Mouse (Mus musculus) neural tube, embryonic 13.5 days (tissue): ENCODE results near the gene Aanat. TPM values are rescaled to one million over a fixed set of nuclear protein-coding genes. Genes with fewer than 3 reads are reported as not detected.

ENCODE experiments used
- ATAC-seq: fragments of 200-750 bp; cut with Nextera tagmentation; 2 replicates; pipeline ENCODE4 v1.8.0; 2017; ENCODE audit warnings: low read depth, mild to moderate bottlenecking, moderate TSS enrichment, moderate library complexity
- H3K27ac ChIP-seq: fragments of 300-500 bp; sonication (generic); replicated peaks from 2 replicates; pipeline ENCODE4 v1.5.1; 2015; ENCODE audit warnings: moderate library complexity, mild to moderate bottlenecking, inconsistent platforms
- H3K27me3 ChIP-seq: fragments of 300-500 bp; sonication (generic); 2 replicates; pipeline ENCODE4 v1.6.1; 2015; ENCODE audit warnings: mild to moderate bottlenecking, inconsistent platforms
- H3K36me3 ChIP-seq: fragments of 300-500 bp; sonication (generic); 2 replicates; pipeline ENCODE4 v1.6.1; 2015; ENCODE audit warnings: mild to moderate bottlenecking, inconsistent platforms
- H3K4me1 ChIP-seq: fragments of 300-500 bp; sonication (generic); replicated peaks from 2 replicates; pipeline ENCODE4 v1.6.1; 2015; ENCODE audit warnings: inconsistent platforms
- H3K4me2 ChIP-seq: fragments of 300-500 bp; sonication (generic); 2 replicates; pipeline ENCODE4 v1.6.1; 2015; ENCODE audit warnings: inconsistent platforms, mild to moderate bottlenecking, moderate library complexity
- H3K4me3 ChIP-seq: fragments of 300-500 bp; sonication (generic); 2 replicates; pipeline ENCODE4 v1.5.1; 2015; ENCODE audit warnings: mild to moderate bottlenecking, inconsistent platforms
- H3K9ac ChIP-seq: fragments of 300-500 bp; sonication (generic); 2 replicates; pipeline ENCODE4 v1.6.1; 2015; ENCODE audit warnings: moderate library complexity, mild to moderate bottlenecking, inconsistent platforms
- H3K9me3 ChIP-seq: fragments of 300-500 bp; sonication (generic); 2 replicates; pipeline ENCODE4 v1.6.1; 2016; ENCODE audit warnings: inconsistent platforms
- WGBS: fragments of 180-500 bp; shearing (Covaris S2); methylation state at CpG from one replicate; pipeline ENCODE4 v1.1.7; 2015; 5-methylcytosine and 5-hydroxymethylcytosine counted together
- polyA plus RNA-seq: library from polyadenylated mRNA; unstranded; fragments of >200 nt; fragmentation: Nextera tagmentation; extraction: Ambion mirVana; gene quantifications from 2 replicates; pipeline ENCODE4 v1.2.1, GENCODE M21; 2015

Aanat gene
- polyA plus RNA-seq, 1 experiment from 2014 or later, result 0.18 TPM

DNA sequence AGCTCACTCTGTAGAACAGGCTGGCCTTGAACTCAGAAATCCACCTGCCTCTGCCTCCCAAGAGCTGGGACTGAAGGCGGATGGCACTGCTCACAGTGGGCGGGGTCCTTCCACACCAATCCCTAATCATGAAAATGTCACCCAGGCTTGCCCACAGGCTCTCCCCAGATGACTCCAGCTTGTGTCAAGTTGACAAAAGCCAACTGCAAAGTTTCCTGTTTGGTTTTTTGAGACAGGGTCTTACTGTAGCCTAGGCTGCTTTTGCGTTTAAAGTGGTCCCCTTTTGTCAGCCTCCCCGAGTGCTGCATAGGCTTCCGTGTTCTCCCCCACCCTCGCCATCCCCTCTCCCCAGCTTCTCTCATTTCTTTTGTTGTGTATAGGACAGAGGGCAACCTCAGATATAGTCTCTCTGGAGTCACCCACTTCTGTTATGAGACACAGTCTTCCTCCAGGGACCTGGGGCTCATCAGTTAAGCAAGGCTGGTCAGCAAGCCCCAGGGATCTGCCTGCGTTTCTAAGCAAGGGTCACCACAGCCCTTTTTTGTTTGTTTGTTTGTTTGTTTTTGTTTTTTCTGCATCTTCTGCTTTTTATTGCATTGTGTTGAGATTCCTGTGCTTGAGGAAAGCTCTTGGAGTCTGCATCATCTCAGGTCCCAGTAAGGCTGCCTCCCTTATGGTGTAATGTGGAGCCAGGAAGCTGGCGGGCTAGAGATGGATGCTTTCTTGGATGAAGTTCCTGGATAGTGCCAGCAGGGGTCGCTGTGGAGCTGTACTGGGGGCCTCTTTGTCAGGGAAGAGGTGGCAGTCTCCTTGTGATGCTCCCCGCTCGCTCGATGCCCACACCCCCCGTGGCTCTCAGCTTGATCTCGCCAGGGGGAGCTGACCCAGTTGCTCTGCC is 56.7 kb downstream of the Aanat start:
- WGBS, result 38% methylated on average over 14 of the region's 14 CpGs

DNA sequence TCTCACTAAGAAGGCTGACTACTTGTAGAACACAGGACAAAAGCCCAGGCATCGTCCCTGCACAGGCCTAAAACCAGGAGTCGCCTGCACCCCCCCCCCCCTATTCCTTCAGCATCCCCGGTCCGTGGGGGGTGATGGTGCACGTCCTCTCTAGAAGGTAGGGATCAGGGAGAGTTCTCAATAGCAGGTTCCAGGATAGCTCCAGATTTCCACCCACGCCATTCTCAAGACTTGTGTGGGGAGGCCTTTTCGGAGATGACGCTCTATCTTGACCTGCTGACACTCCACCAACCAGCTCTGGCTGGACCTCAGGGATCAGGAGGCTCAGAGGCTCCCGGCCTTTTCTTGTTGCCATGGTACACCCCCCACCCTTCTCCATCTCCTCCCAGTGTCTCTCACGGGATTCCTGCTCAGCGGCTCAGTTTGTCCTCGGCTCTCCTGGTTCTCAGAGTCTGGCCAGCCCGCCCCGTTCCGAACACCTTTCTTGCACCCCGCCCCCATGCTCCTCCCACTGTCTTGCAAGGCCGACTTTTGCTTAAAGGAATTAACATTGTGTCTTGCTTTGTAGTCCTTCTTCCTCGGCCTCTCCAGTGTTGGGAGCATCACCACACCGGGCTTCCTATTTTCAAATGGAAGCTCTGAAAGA is 57.5 kb downstream of the Aanat start:
- Histone ChIP-seq H3K27me3 (0 out of 2 replicates have a peak, but pooled peaks cover 6% of the 10 kb centered on the region), H3K27ac (peak overlapping the region; percentile 39), H3K4me3 (peak overlapping the region; percentile 23), H3K9me3 (no peaks in the 10 kb centered on the region), H3K4me2 (peak overlapping the region; percentile 52), H3K9ac (peak overlapping the region; percentile 62), H3K36me3 (0 out of 2 replicates have a peak, but pooled peaks cover 2% of the 10 kb centered on the region), H3K4me1 (peaks cover 32% of the 10 kb centered on the region)
- WGBS, result 4% methylated on average over 19 of the region's 19 CpGs
- peak; percentile 28; the same call in 1 of the 2 replicates for ATAC-seq

More for the DNA sequence above, 56.7 kb downstream of the Aanat start:
- H3K9ac ChIP-seq, result peak overlapping the region; percentile 62
- peaks cover 25% of the 10 kb centered on the region for H3K4me1 ChIP-seq
- H3K9me3 ChIP-seq, result no peaks in the 10 kb centered on the region
- peak overlapping the region; percentile 39; the same call in 1 of the 2 replicates for H3K27ac ChIP-seq
- peak overlapping the region; percentile 23 for H3K4me3 ChIP-seq
- peak; percentile 82 for ATAC-seq
- H3K4me2 ChIP-seq, result peak overlapping the region; percentile 52
- H3K36me3 ChIP-seq, result no peaks in the 10 kb centered on the region
- 0 out of 2 replicates have a peak, but pooled peaks cover 6% of the 10 kb centered on the region for H3K27me3 ChIP-seq

DNA sequence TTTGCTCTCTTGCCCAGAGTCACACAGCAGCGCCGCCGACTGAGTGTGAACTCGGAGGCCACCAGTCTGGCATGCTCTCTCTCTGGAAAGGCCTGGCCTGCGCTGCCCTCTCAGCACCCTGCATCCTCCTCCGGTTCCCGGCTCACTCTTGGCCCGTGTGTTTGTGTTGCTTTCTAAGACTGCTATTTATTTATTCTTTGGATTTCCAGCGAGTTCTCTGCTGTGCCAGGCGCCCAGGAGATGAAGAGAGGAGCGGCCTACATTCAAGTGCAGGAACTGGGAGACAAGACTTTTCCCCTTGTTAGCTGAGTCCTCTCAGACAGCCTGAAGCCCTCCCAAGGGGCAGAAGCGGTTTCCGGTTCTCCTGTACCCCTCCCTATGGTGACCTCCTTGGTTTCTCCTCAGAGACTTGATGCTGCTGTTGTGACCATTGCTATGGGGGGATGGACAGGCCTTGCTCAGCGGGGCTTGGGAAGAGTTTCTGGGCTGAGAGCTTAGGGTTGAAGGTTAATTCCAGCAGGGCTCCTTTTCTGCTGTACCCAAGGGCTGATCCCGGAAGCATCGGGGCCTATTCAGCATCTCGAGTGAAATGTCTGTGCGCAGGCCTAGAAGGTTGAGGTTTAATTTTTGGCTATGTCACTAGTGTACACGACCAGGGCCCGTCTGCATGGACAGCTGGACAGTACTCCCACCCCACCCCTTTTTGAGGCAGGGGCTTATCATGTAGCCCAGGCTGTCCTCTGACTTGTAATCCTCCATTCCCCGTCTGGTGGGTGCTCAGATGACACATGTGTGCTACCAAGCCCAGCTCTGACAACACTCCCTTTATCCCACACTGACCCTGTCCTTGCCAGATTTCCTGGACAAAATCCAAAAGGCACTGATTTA is 58.2 kb downstream of the Aanat start:
- no peaks in the 10 kb centered on the region for H3K9me3 ChIP-seq
- peak overlapping the region; percentile 52; the same call in 1 of the 2 replicates for H3K4me2 ChIP-seq
- ATAC-seq, result peak; percentile 6; the same call in 1 of the 2 replicates
- H3K27me3 ChIP-seq, result 0 out of 2 replicates have a peak, but pooled peaks cover 7% of the 10 kb centered on the region
- no peak overlapping the region for H3K4me3 ChIP-seq
- WGBS, result 51% methylated on average over 21 of the region's 21 CpGs
- H3K4me1 ChIP-seq, result peaks cover 38% of the 10 kb centered on the region
- peak overlapping the region; percentile 39 for H3K27ac ChIP-seq
- 0 out of 2 replicates have a peak, but pooled peaks cover 7% of the 10 kb centered on the region for H3K36me3 ChIP-seq
- peak overlapping the region; percentile 62; the same call in 1 of the 2 replicates for H3K9ac ChIP-seq

DNA sequence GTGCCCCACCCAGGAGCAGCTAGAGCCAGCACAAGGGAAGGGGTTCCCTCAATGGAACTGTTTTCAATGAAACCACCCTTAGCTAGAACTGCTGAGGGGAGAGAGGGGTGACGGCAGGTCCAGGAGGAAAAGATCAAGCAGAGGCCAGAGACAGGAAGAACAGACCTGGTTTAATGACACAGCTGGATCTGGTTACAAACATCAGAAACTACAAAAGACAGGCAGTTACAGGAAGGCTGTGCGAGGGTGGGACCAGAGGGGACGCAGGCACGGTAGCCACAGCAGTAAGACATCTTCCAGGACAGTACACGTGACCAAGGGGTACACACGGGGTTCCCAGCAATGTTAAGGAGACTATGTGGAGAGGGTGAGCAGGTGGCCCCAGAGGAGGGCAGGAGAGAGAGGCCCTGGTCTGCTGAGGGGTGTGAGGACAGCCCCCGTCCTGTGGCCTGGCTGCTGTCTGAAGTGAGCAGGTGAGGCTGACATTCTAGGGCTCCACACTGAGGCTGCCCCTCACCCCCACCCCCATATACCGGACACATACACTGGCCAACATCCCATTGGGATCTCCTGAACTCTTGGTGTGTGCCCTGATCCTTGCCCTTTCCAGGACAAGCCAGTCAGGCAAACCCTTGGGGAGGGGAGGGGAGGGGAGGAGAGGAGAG is 59.3 kb downstream of the Aanat start:
- ATAC-seq, result no peak
- Histone ChIP-seq H3K4me1 (peaks cover 38% of the 10 kb centered on the region), H3K4me3 (no peak overlapping the region), H3K27ac (no peak overlapping the region), H3K9me3 (no peaks in the 10 kb centered on the region), H3K9ac (no peak overlapping the region; the same call in 1 of the 2 replicates), H3K27me3 (peaks cover 12% of the 10 kb centered on the region; the same call in 1 of the 2 replicates), H3K36me3 (0 out of 2 replicates have a peak, but pooled peaks cover 8% of the 10 kb centered on the region), H3K4me2 (no peak overlapping the region)
- 56% methylated on average over 8 of the region's 8 CpGs for WGBS

DNA sequence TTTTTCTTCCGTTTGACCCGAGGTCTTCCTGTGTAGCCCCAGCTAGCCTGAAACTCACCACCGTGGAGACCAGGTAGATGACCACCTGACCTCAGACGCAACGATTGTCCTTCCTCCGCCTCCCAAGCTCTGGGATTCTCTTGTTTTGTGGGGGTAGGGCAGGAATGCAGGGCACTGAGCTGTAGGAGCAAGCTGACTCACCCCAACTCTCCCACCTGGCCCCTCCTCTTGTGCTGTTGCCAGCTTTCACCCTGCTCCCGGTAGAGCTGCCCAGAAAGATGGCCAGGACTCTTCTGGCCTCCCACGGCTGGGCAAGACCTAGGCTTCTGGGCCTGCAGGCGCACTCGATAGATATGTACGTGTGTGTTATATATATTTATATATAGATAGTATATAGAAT is 59.9 kb downstream of the Aanat start:
- H3K4me1 ChIP-seq, result peaks cover 42% of the 10 kb centered on the region
- H3K27me3 ChIP-seq, result peaks cover 16% of the 10 kb centered on the region; the same call in 1 of the 2 replicates
- 73% methylated on average over 11 of the region's 11 CpGs for WGBS
- no peaks in the 10 kb centered on the region for H3K9me3 ChIP-seq
- no peak overlapping the region for H3K9ac ChIP-seq
- H3K4me2 ChIP-seq, result no peak overlapping the region
- no peak overlapping the region for H3K4me3 ChIP-seq
- ATAC-seq, result no peak
- 0 out of 2 replicates have a peak, but pooled peaks cover 8% of the 10 kb centered on the region for H3K36me3 ChIP-seq
- no peak overlapping the region for H3K27ac ChIP-seq

DNA sequence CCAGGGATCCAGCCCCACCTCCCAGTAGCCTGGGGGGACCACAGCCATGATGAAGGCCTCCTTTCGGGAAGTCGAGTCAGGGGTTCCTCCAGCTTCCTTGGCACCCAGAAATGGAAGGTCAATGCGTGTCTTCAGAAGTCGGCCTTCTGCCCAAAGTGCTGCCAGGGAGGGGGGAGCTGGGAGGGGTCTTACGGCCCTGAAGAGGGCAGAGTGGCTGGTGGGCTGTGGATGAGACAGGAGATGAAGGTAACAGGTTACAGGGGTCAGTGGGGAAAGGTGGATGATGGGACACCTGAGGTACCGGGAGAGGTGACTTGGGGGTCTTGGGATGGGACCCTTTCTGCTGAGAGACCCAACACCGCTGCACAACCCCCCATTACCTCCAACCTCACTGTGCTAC is 60.5 kb downstream of the Aanat start:
- Histone ChIP-seq H3K9ac (no peak overlapping the region; the same call in 1 of the 2 replicates), H3K9me3 (no peaks in the 10 kb centered on the region), H3K27ac (no peak overlapping the region), H3K4me3 (no peak overlapping the region), H3K4me1 (peaks cover 48% of the 10 kb centered on the region), H3K36me3 (0 out of 2 replicates have a peak, but pooled peaks cover 8% of the 10 kb centered on the region), H3K4me2 (no peak overlapping the region), H3K27me3 (peaks cover 23% of the 10 kb centered on the region)
- 88% methylated on average over 7 of the region's 7 CpGs for WGBS
- no peak for ATAC-seq

Other genes starting within 250 kb of the Aanat start
- 64.8 and 72.0 TPM in 2 replicates for gene Rnf157, start 173.4 kb upstream of the Aanat start, polyA plus RNA-seq
- gene Ubald2, start 152.3 kb upstream of the Aanat start, polyA plus RNA-seq, result 40.7 and 55.0 TPM in 2 replicates
- not detected in 2 replicates for gene Qrich2, start 120.2 kb upstream of the Aanat start, polyA plus RNA-seq
- gene Prpsap1, start 92.2 kb upstream of the Aanat start, polyA plus RNA-seq, result 177 and 178 TPM in 2 replicates
- gene Sphk1, start 55.5 kb upstream of the Aanat start, polyA plus RNA-seq, result 3.7 and 6.1 TPM in 2 replicates
- gene Ube2o, start 5.0 kb upstream of the Aanat start, polyA plus RNA-seq, result 20.1 and 24.6 TPM in 2 replicates
- 3.7 TPM in 2 replicates for gene Rhbdf2, start 40.6 kb downstream of the Aanat start, polyA plus RNA-seq
- 1.9 and 2.3 TPM in 2 replicates for gene Prcd, start 67.1 kb downstream of the Aanat start, polyA plus RNA-seq
- gene Cygb, start 67.9 kb downstream of the Aanat start, polyA plus RNA-seq, result 16.1 and 17.2 TPM in 2 replicates
- gene St6galnac1, start 189.1 kb downstream of the Aanat start, polyA plus RNA-seq, result not detected in 2 replicates
- 59.4 and 62.0 TPM in 2 replicates for gene Mxra7, start 241.6 kb downstream of the Aanat start, polyA plus RNA-seq